19 mouse cellular contexts compared by ENCODE assay signal in genomic region chr12:38834581-38834980, GRCm38 (mm10).
"Had no signal": no experiment of that assay in that cellular context is flagged by ENCODE, and none has a peak within 500 bp of the region (broad histone marks: within the 10 kb centered on the region; RNA-seq: fewer than 3 reads in every experiment).

No protein-coding gene starts in this region.

- H3K9me3 ChIP-seq: midbrain, embryonic 10.5 days; midbrain, embryonic 12.5 days; neural tube, embryonic 13.5 days; neural tube, embryonic 15.5 days had no signal

- H3K4me1 ChIP-seq: midbrain, embryonic 10.5 days; midbrain, embryonic 12.5 days; neural tube, embryonic 13.5 days; neural tube, embryonic 15.5 days had no signal

- DNase-seq: lung, adult 18-20 months; lung, embryonic 14.5 days; lung, postnatal 10 days; lung, postnatal 4 days; midbrain, embryonic 14.5 days; retina, postnatal 1 day; right cerebral cortex, adult 18-20 months; right cerebral cortex, postnatal 25 days; right cerebral cortex, postnatal 4 days; spleen, adult 18-20 months; thymus, adult 18-20 months; thymus, postnatal 14 days; thymus, postnatal 36 days had no signal

- ATAC-seq: midbrain, embryonic 16.5 days had no signal

- H3K4me2 ChIP-seq: lung, embryonic 14.5 days; midbrain, embryonic 12.5 days; neural tube, embryonic 13.5 days; neural tube, embryonic 15.5 days had no signal

- H3K27ac ChIP-seq: midbrain, embryonic 10.5 days; midbrain, embryonic 12.5 days; neural tube, embryonic 13.5 days; neural tube, embryonic 15.5 days had no signal

- H3K27me3 ChIP-seq: midbrain, embryonic 12.5 days; neural tube, embryonic 13.5 days; neural tube, embryonic 15.5 days had no signal

- H3K4me3 ChIP-seq: midbrain, embryonic 10.5 days; midbrain, embryonic 12.5 days; myocyte; neural tube, embryonic 13.5 days; neural tube, embryonic 15.5 days had no signal

- H3K9ac ChIP-seq: lung, embryonic 14.5 days; midbrain, embryonic 12.5 days; neural tube, embryonic 13.5 days; neural tube, embryonic 15.5 days had no signal

- H3K36me3 ChIP-seq: midbrain, embryonic 10.5 days; midbrain, embryonic 12.5 days; neural tube, embryonic 13.5 days; neural tube, embryonic 15.5 days had no signal
